Mouse (Mus musculus): Measurements from ENCODE around the gene Afg3l1.
"Not testable (repeated sequence)": the region's sequence is repeated elsewhere in the genome, so short reads cannot be mapped to it uniquely, and the experiment has no call there.

Afg3l1 gene

GRCm38 (mm10) chr8:123515540-123515897 lies 37.8 kb downstream of the Afg3l1 start:
- no peak for DNase-seq (ENCODE audit: low spot score)

- no peak for DNase-seq (ENCODE audit: low spot score)
These were observed 38.9 kb downstream of the Afg3l1 start for GRCm38 (mm10) chr8:123516596-123516995.

GRCm38 (mm10) chr8:123518172-123518571 lies 40.5 kb downstream of the Afg3l1 start:
- DNase-seq (ENCODE audit: low spot score): no peak

GRCm38 (mm10) chr8:123518667-123519066 lies 41.0 kb downstream of the Afg3l1 start, which contains the start of gene Gas8:
TSS of gene Gas8 (plus strand) at chr8:123518834.
- peak; percentile 98 for DNase-seq (ENCODE audit: low spot score)

GRCm38 (mm10) chr8:123520048-123520447 lies 42.3 kb downstream of the Afg3l1 start:
- DNase-seq (ENCODE audit: low spot score): not testable (repeated sequence)

GRCm38 (mm10) chr8:123527720-123528489 lies 50.2 kb downstream of the Afg3l1 start:
- DNase-seq (ENCODE audit: low spot score): no peak

- no peak for DNase-seq (ENCODE audit: low spot score)
These were observed 58.7 kb downstream of the Afg3l1 start for GRCm38 (mm10) chr8:123536242-123536989.

- no peak for DNase-seq (ENCODE audit: low spot score)
These were observed 59.3 kb downstream of the Afg3l1 start for GRCm38 (mm10) chr8:123536990-123537380.

GRCm38 (mm10) chr8:123537641-123538040 lies 59.9 kb downstream of the Afg3l1 start:
- DNase-seq (ENCODE audit: low spot score): not testable (repeated sequence)

All from retina, embryonic 14.5 days (tissue).